Mouse (Mus musculus) forebrain, postnatal 0 days (tissue): ENCODE results near the gene Gas2l3. TPM values are rescaled to one million over a fixed set of nuclear protein-coding genes. Genes with fewer than 3 reads are reported as not detected.

Experiments
- ATAC-seq: fragments of 200-750 bp; cut with Nextera tagmentation; 2 replicates; pipeline ENCODE4 v1.8.0; 2017; ENCODE audit warnings: mild to moderate bottlenecking, moderate library complexity
- DNase-seq: peaks from one replicate; pipeline ENCODE4 v3.0.0-alpha.2; 2015
- H3K27ac ChIP-seq: fragments of 300-500 bp; sonication (generic); 2 replicates; pipeline ENCODE4 v1.5.1; 2014; ENCODE audit warnings: low read depth, mild to moderate bottlenecking, antibody characterized with exemption, low read length, moderate library complexity, mixed read lengths
- H3K27me3 ChIP-seq: fragments of 300-500 bp; sonication (generic); 2 replicates; pipeline ENCODE4 v1.6.1; 2014; ENCODE audit warnings: mild to moderate bottlenecking, low read length, mixed read lengths; ENCODE audit not compliant: insufficient read depth
- H3K36me3 ChIP-seq: fragments of 300-500 bp; sonication (generic); 2 replicates; pipeline ENCODE4 v1.6.1; 2014; ENCODE audit warnings: mild to moderate bottlenecking, moderate library complexity; ENCODE audit not compliant: insufficient read depth
- H3K4me1 ChIP-seq: fragments of 300-500 bp; sonication (generic); 2 replicates; pipeline ENCODE4 v1.6.1; 2014; ENCODE audit warnings: antibody characterized with exemption; ENCODE audit not compliant: insufficient read depth
- H3K4me2 ChIP-seq: fragments of 300-500 bp; sonication (generic); 2 replicates; pipeline ENCODE4 v1.6.1; 2014; ENCODE audit warnings: low read depth, mild to moderate bottlenecking, moderate library complexity
- H3K4me3 ChIP-seq: fragments of 300-500 bp; sonication (generic); 2 replicates; pipeline ENCODE4 v1.5.1; 2014; ENCODE audit warnings: low read depth, low read length, mixed read lengths
- H3K9ac ChIP-seq: fragments of 300-500 bp; sonication (generic); 2 replicates; pipeline ENCODE4 v1.6.1; 2014; ENCODE audit warnings: mild to moderate bottlenecking
- H3K9me3 ChIP-seq: fragments of 300-500 bp; sonication (generic); 2 replicates; pipeline ENCODE4 v1.6.1; 2016; ENCODE audit warnings: low read length
- CTCF ChIP-seq: sonication (generic); IDR thresholded peaks from 2 replicates; pipeline ENCODE4 v1.5.1; 2016; ENCODE audit warnings: antibody characterized with exemption, control low read depth, low read depth
- WGBS: fragments of 180-500 bp; shearing (Covaris S2); extraction: QIAGEN DNeasy Blood & Tissue Kit; methylation state at CpG from one replicate; pipeline ENCODE4 v1.1.7; 2014; 5-methylcytosine and 5-hydroxymethylcytosine counted together
- polyA plus RNA-seq: library from polyadenylated mRNA; unstranded; fragments of >200 nt; fragmentation: Nextera tagmentation; extraction: Ambion mirVana; gene quantifications from 2 replicates; pipeline ENCODE4 v1.2.1, GENCODE M21; 2015
- total RNA-seq: library from RNA; depleted of rRNA; stranded (reverse); fragments of >200 nt; gene quantifications from 2 replicates; pipeline ENCODE4 v1.2.3, GENCODE M21; 2014; rRNA removed

Gas2l3 gene
- total and polyA plus RNA-seq, 2 experiments from 2014 or later: 3.0 to 6.2 TPM

- no peak overlapping the region for H3K4me3 ChIP-seq
- no peaks in the 10 kb centered on the region for H3K4me1 ChIP-seq
- H3K27me3 ChIP-seq: no peaks in the 10 kb centered on the region
- H3K27ac ChIP-seq: no peak overlapping the region
- 7% methylated on average over 5 of the region's 5 CpGs for WGBS
- no peak overlapping the region for H3K9ac ChIP-seq
- ATAC-seq: peak; percentile 59; the same call in 1 of the 2 replicates
- TF ChIP-seq CTCF: peak; percentile 79
- H3K36me3 ChIP-seq: no peaks in the 10 kb centered on the region
- H3K9me3 ChIP-seq: no peaks in the 10 kb centered on the region
- no peak overlapping the region for H3K4me2 ChIP-seq
- DNase-seq: peak; percentile 67
These were observed 60.3 kb downstream of the Gas2l3 start for GRCm38 (mm10) chr10:89383462-89383861.

- no peak overlapping the region for H3K27ac ChIP-seq
- H3K27me3 ChIP-seq: no peaks in the 10 kb centered on the region
- TF ChIP-seq CTCF: no peak
- H3K4me1 ChIP-seq: no peaks in the 10 kb centered on the region
- no peaks in the 10 kb centered on the region for H3K36me3 ChIP-seq
- no peak overlapping the region for H3K4me2 ChIP-seq
- ATAC-seq (no peak), DNase-seq (no peak)
- no peak overlapping the region for H3K4me3 ChIP-seq
- no peak overlapping the region for H3K9ac ChIP-seq
- 0 out of 2 replicates have a peak, but pooled peaks cover 10% of the 10 kb centered on the region for H3K9me3 ChIP-seq
- WGBS: 70% methylated on average over 4 of the region's 4 CpGs
These were observed 66.0 kb downstream of the Gas2l3 start for GRCm38 (mm10) chr10:89377750-89378149.

- DNase-seq: no peak
- no peaks in the 10 kb centered on the region for H3K9me3 ChIP-seq
- no peak overlapping the region for H3K4me3 ChIP-seq
- TF ChIP-seq CTCF: no peak
- ATAC-seq: no peak
- no peaks in the 10 kb centered on the region for H3K4me1 ChIP-seq
- H3K4me2 ChIP-seq: no peak overlapping the region
- H3K27me3 ChIP-seq: no peaks in the 10 kb centered on the region
- H3K27ac ChIP-seq: no peak overlapping the region
- H3K36me3 ChIP-seq: no peaks in the 10 kb centered on the region
- no peak overlapping the region for H3K9ac ChIP-seq
- 59% methylated on average over 1 of the region's 1 CpGs for WGBS
These were observed 73.7 kb downstream of the Gas2l3 start for GRCm38 (mm10) chr10:89370051-89370450.

- Histone ChIP-seq H3K4me3 (no peak overlapping the region), H3K9me3 (no peaks in the 10 kb centered on the region), H3K27ac (no peak overlapping the region), H3K36me3 (no peaks in the 10 kb centered on the region), H3K4me2 (no peak overlapping the region), H3K9ac (no peak overlapping the region), H3K4me1 (no peaks in the 10 kb centered on the region), H3K27me3 (no peaks in the 10 kb centered on the region)
- no peak for TF ChIP-seq CTCF
- ATAC-seq: no peak
- WGBS: 83% methylated on average over 3 of the region's 3 CpGs
- no peak for DNase-seq
These were observed 84.8 kb downstream of the Gas2l3 start for GRCm38 (mm10) chr10:89358933-89359332.

Other genes starting within 250 kb of the Gas2l3 start
- 10.6 and 13.6 TPM in 2 replicates for gene Ano4, start 99.2 kb downstream of the Gas2l3 start, total RNA-seq
- gene Ano4, start 99.2 kb downstream of the Gas2l3 start, polyA plus RNA-seq: 3.7 and 4.4 TPM in 2 replicates
- 0.08 TPM in 1 of 2 replicates, not detected in the other for gene Nr1h4, start 89.6 kb upstream of the Gas2l3 start, total RNA-seq
- 0.11 TPM in 1 of 2 replicates, not detected in the other for gene Nr1h4, start 89.6 kb upstream of the Gas2l3 start, polyA plus RNA-seq
- 1.4 and 2.3 TPM in 2 replicates for gene Slc17a8, start 177.3 kb upstream of the Gas2l3 start, total RNA-seq
- 0.24 and 0.50 TPM in 2 replicates for gene Slc17a8, start 177.3 kb upstream of the Gas2l3 start, polyA plus RNA-seq
- gene Scyl2, start 242.3 kb upstream of the Gas2l3 start, total RNA-seq: 39.9 and 43.9 TPM in 2 replicates
- 3.1 and 5.9 TPM in 2 replicates for gene Scyl2, start 242.3 kb upstream of the Gas2l3 start, polyA plus RNA-seq